Mouse (Mus musculus): ENCODE measurements around the gene Mta2.

Gene Mta2

GRCm38 (mm10) chr19:8946929-8947328 lies 5.3 kb downstream of the Mta2 start:
- no peak for TF ChIP-seq GATA4 (IDR thresholded peaks at IDR 0.05; ENCODE audit: insufficient replicate concordance, low read length)

GRCm38 (mm10) chr19:8950190-8950589 lies 8.5 kb downstream of the Mta2 start:
- no peak for TF ChIP-seq GATA4 (IDR thresholded peaks at IDR 0.05; ENCODE audit: insufficient replicate concordance, low read length)

GRCm38 (mm10) chr19:8952241-8952640 lies 10.6 kb downstream of the Mta2 start:
- no peak for TF ChIP-seq GATA4 (IDR thresholded peaks at IDR 0.05; ENCODE audit: insufficient replicate concordance, low read length)

- no peak for TF ChIP-seq GATA4 (IDR thresholded peaks at IDR 0.05; ENCODE audit: insufficient replicate concordance, low read length)
Measured at GRCm38 (mm10) chr19:8953135-8954039, 11.7 kb downstream of the Mta2 start, which contains the start of gene Tut1. TSS of gene Tut1 (plus strand) at chr19:8953847.

- no peak for TF ChIP-seq GATA4 (IDR thresholded peaks at IDR 0.05; ENCODE audit: insufficient replicate concordance, low read length)
Measured at GRCm38 (mm10) chr19:8954171-8954570, 12.5 kb downstream of the Mta2 start.

GRCm38 (mm10) chr19:8962256-8962655 lies 20.6 kb downstream of the Mta2 start:
- no peak for TF ChIP-seq GATA4 (IDR thresholded peaks at IDR 0.05; ENCODE audit: insufficient replicate concordance, low read length)

- no peak for TF ChIP-seq GATA4 (IDR thresholded peaks at IDR 0.05; ENCODE audit: insufficient replicate concordance, low read length)
Measured at GRCm38 (mm10) chr19:8965075-8965474, 23.4 kb downstream of the Mta2 start.

- no peak for TF ChIP-seq GATA4 (IDR thresholded peaks at IDR 0.05; ENCODE audit: insufficient replicate concordance, low read length)
Measured at GRCm38 (mm10) chr19:8965771-8966170, 24.1 kb downstream of the Mta2 start.

- no peak for TF ChIP-seq GATA4 (IDR thresholded peaks at IDR 0.05; ENCODE audit: insufficient replicate concordance, low read length)
Measured at GRCm38 (mm10) chr19:8966198-8966589, 24.5 kb downstream of the Mta2 start.

- 0 out of 2 replicates have a peak, but pooled peaks have one; percentile 3 for TF ChIP-seq GATA4 (IDR thresholded peaks at IDR 0.05; ENCODE audit: insufficient replicate concordance, low read length)
Measured at GRCm38 (mm10) chr19:8966590-8967372, 25.1 kb downstream of the Mta2 start, which contains the start of gene Eef1g. TSS of gene Eef1g (plus strand) at chr19:8967041.

- no peak for TF ChIP-seq GATA4 (IDR thresholded peaks at IDR 0.05; ENCODE audit: insufficient replicate concordance, low read length)
Measured at GRCm38 (mm10) chr19:8967373-8967743, 25.7 kb downstream of the Mta2 start.

GRCm38 (mm10) chr19:8967893-8968292 lies 26.2 kb downstream of the Mta2 start:
- no peak for TF ChIP-seq GATA4 (IDR thresholded peaks at IDR 0.05; ENCODE audit: insufficient replicate concordance, low read length)

GRCm38 (mm10) chr19:8974638-8975037 lies 33.0 kb downstream of the Mta2 start:
- TF ChIP-seq GATA4 (IDR thresholded peaks at IDR 0.05; ENCODE audit: insufficient replicate concordance, low read length): no peak

- TF ChIP-seq GATA4 (IDR thresholded peaks at IDR 0.05; ENCODE audit: insufficient replicate concordance, low read length): no peak
Measured at GRCm38 (mm10) chr19:8975491-8975890, 33.8 kb downstream of the Mta2 start.

- TF ChIP-seq GATA4 (IDR thresholded peaks at IDR 0.05; ENCODE audit: insufficient replicate concordance, low read length): no peak
Measured at GRCm38 (mm10) chr19:8976535-8976934, 34.9 kb downstream of the Mta2 start.

GRCm38 (mm10) chr19:8980771-8981170 lies 39.1 kb downstream of the Mta2 start:
- no peak for TF ChIP-seq GATA4 (IDR thresholded peaks at IDR 0.05; ENCODE audit: insufficient replicate concordance, low read length)

Data from liver, adult (tissue).